Mouse (Mus musculus) kidney, adult 2 months (tissue): ENCODE data around the gene Nup85. TPM values are rescaled to one million over a fixed set of nuclear protein-coding genes. Genes with fewer than 3 reads are reported as not detected.

Experiments used
- DNase-seq: peaks from one replicate; pipeline ENCODE4 v3.0.0; 2021
- H3K27ac ChIP-seq: fragments of 200-500 bp; 2 replicates; pipeline ENCODE4 v1.5.1; 2012; ENCODE audit warnings: low read depth, low read length, control low read depth, inconsistent platforms; ENCODE audit not compliant: insufficient read depth
- H3K27me3 ChIP-seq: fragments of 200-500 bp; replicated peaks from 2 replicates; pipeline ENCODE4 v1.6.1; 2012; ENCODE audit warnings: mild to moderate bottlenecking, moderate library complexity, low read length, inconsistent platforms; ENCODE audit not compliant: control insufficient read depth, insufficient read depth
- H3K36me3 ChIP-seq: fragments of 200-500 bp; 2 replicates; pipeline ENCODE4 v1.6.1; 2012; ENCODE audit warnings: mild to moderate bottlenecking, moderate library complexity, low read length, inconsistent platforms; ENCODE audit not compliant: control insufficient read depth, insufficient read depth
- H3K4me1 ChIP-seq: fragments of 200-500 bp; 2 replicates; pipeline ENCODE4 v1.6.1; 2011; ENCODE audit warnings: low read length; ENCODE audit not compliant: control insufficient read depth, insufficient read depth
- H3K4me3 ChIP-seq: fragments of 200-500 bp; 2 replicates; pipeline ENCODE4 v1.5.1; 2011; ENCODE audit warnings: mild to moderate bottlenecking, low read depth, low read length, control low read depth; ENCODE audit not compliant: insufficient read depth
- CTCF ChIP-seq: fragments of 200-500 bp; conservative IDR thresholded peaks from 2 replicates; pipeline ENCODE4 v1.5.1; 2011; ENCODE audit warnings: low read depth, mild to moderate bottlenecking, control low read depth, low read length, moderate library complexity, mixed read lengths; ENCODE audit not compliant: insufficient read depth, insufficient read length
- POLR2A ChIP-seq: fragments of 200-500 bp; IDR thresholded peaks from one replicate; pipeline ENCODE4 v1.6.1; 2011; ENCODE audit warnings: low read depth, low read length, control low read depth
- WGBS: fragments of 180-500 bp; shearing (Covaris S2); methylation state at CpG from one replicate; pipeline ENCODE4 v1.1.7; 2018; 5-methylcytosine and 5-hydroxymethylcytosine counted together
- polyA plus RNA-seq: library from polyadenylated mRNA; depleted of rRNA; stranded (reverse); fragments of >200 nt; gene quantifications from 2 replicates; pipeline ENCODE4 v1.2.3, GENCODE M21; 2012

Gene Nup85
- polyA plus RNA-seq, 1 experiment, result 32.9 TPM

- Histone ChIP-seq H3K36me3 (no peaks in the 10 kb centered on the region; the same call in 1 of the 2 replicates), H3K27me3 (no peaks in the 10 kb centered on the region), H3K4me3 (no peak overlapping the region), H3K4me1 (peaks cover 35% of the 10 kb centered on the region), H3K27ac (peak overlapping the region; percentile 1; the same call in 1 of the 2 replicates)
- TF ChIP-seq CTCF (no peak), POLR2A (no peak)
- no peak for DNase-seq
- WGBS, result 55% methylated on average over 10 of the region's 10 CpGs
These were observed 50.3 kb downstream of the Nup85 start for GRCm38 (mm10) chr11:115614346-115615107.

- Histone ChIP-seq H3K4me3 (no peak overlapping the region), H3K4me1 (peaks cover 35% of the 10 kb centered on the region), H3K27ac (peak overlapping the region; percentile 53), H3K36me3 (no peaks in the 10 kb centered on the region; the same call in 1 of the 2 replicates), H3K27me3 (no peaks in the 10 kb centered on the region)
- WGBS, result 54% methylated on average over 15 of the region's 15 CpGs
- DNase-seq, result peak; percentile 50
- no peak for TF ChIP-seq POLR2A
- no peak for TF ChIP-seq CTCF
These were observed 51.0 kb downstream of the Nup85 start for GRCm38 (mm10) chr11:115615108-115615825.

GRCm38 (mm10) chr11:115615875-115616274, 51.6 kb downstream of the Nup85 start:
- H3K27ac ChIP-seq, result peak overlapping the region; percentile 53
- peak; percentile 72 for DNase-seq
- peaks cover 35% of the 10 kb centered on the region for H3K4me1 ChIP-seq
- TF ChIP-seq CTCF (no peak), POLR2A (no peak)
- H3K27me3 ChIP-seq, result no peaks in the 10 kb centered on the region
- H3K36me3 ChIP-seq, result peaks cover 2% of the 10 kb centered on the region
- H3K4me3 ChIP-seq, result no peak overlapping the region
- WGBS, result 48% methylated on average over 6 of the region's 6 CpGs

GRCm38 (mm10) chr11:115616371-115616770, 52.1 kb downstream of the Nup85 start:
- H3K4me3 ChIP-seq, result no peak overlapping the region
- WGBS, result 78% methylated on average over 7 of the region's 7 CpGs
- peaks cover 2% of the 10 kb centered on the region for H3K36me3 ChIP-seq
- peaks cover 31% of the 10 kb centered on the region for H3K4me1 ChIP-seq
- H3K27ac ChIP-seq, result peak overlapping the region; percentile 52
- no peak for DNase-seq
- TF ChIP-seq POLR2A, result no peak
- no peak for TF ChIP-seq CTCF
- no peaks in the 10 kb centered on the region for H3K27me3 ChIP-seq

GRCm38 (mm10) chr11:115616893-115617292, 52.7 kb downstream of the Nup85 start:
- no peaks in the 10 kb centered on the region for H3K27me3 ChIP-seq
- TF ChIP-seq POLR2A, result no peak
- TF ChIP-seq CTCF, result no peak
- peaks cover 2% of the 10 kb centered on the region for H3K36me3 ChIP-seq
- H3K4me1 ChIP-seq, result peaks cover 26% of the 10 kb centered on the region
- peak overlapping the region; percentile 52; the same call in 1 of the 2 replicates for H3K27ac ChIP-seq
- DNase-seq, result peak; percentile 81
- WGBS, result 61% methylated on average over 6 of the region's 6 CpGs
- H3K4me3 ChIP-seq, result no peak overlapping the region

GRCm38 (mm10) chr11:115618001-115618400, 53.8 kb downstream of the Nup85 start:
- no peaks in the 10 kb centered on the region for H3K27me3 ChIP-seq
- WGBS, result 35% methylated on average over 2 of the region's 2 CpGs
- 0 out of 2 replicates have a peak overlapping the region, but pooled peaks have one; percentile 6 for H3K27ac ChIP-seq
- H3K4me3 ChIP-seq, result no peak overlapping the region
- H3K36me3 ChIP-seq, result peaks cover 2% of the 10 kb centered on the region
- TF ChIP-seq POLR2A (no peak), CTCF (0 out of 2 replicates have a peak, but pooled peaks have one; percentile 16)
- peaks cover 26% of the 10 kb centered on the region for H3K4me1 ChIP-seq
- DNase-seq, result peak; percentile 85
